Mouse (Mus musculus) kidney, embryonic 16.5 days (tissue): ENCODE measurements around the gene Faf1. TPM values are rescaled to one million over a fixed set of nuclear protein-coding genes. Genes with fewer than 3 reads are reported as not detected.

Experiments
- ATAC-seq: fragments of 200-750 bp; cut with Nextera tagmentation; 2 replicates; pipeline ENCODE4 v1.8.0; 2017; ENCODE audit warnings: moderate TSS enrichment; ENCODE audit not compliant: low FRiP score, low TSS enrichment
- H3K27ac ChIP-seq: fragments of 300-500 bp; sonication (generic); 2 replicates; pipeline ENCODE4 v1.5.1; 2014; ENCODE audit warnings: low read length
- H3K27me3 ChIP-seq: fragments of 300-500 bp; sonication (generic); 2 replicates; pipeline ENCODE4 v1.6.1; 2014; ENCODE audit warnings: low read length, control low read depth, mixed read lengths; ENCODE audit not compliant: insufficient read depth
- H3K36me3 ChIP-seq: fragments of 300-500 bp; sonication (generic); 2 replicates; pipeline ENCODE4 v1.6.1; 2014; ENCODE audit warnings: low read length, control low read depth, mixed read lengths; ENCODE audit not compliant: insufficient read depth
- H3K4me1 ChIP-seq: fragments of 300-500 bp; sonication (generic); 2 replicates; pipeline ENCODE4 v1.6.1; 2014; ENCODE audit warnings: low read length, control low read depth, mixed read lengths; ENCODE audit not compliant: insufficient read depth
- H3K4me2 ChIP-seq: fragments of 300-500 bp; sonication (generic); replicated peaks from 2 replicates; pipeline ENCODE4 v1.6.1; 2014; ENCODE audit warnings: low read depth, low read length
- H3K4me3 ChIP-seq: fragments of 300-500 bp; sonication (generic); 2 replicates; pipeline ENCODE4 v1.5.1; 2014; ENCODE audit warnings: mild to moderate bottlenecking, low read length
- H3K9ac ChIP-seq: fragments of 300-500 bp; sonication (generic); replicated peaks from 2 replicates; pipeline ENCODE4 v1.6.1; 2014; ENCODE audit warnings: low read length
- H3K9me3 ChIP-seq: fragments of 300-500 bp; sonication (generic); 2 replicates; pipeline ENCODE4 v1.6.1; 2016; ENCODE audit warnings: low read length, control low read depth
- WGBS: fragments of 180-500 bp; shearing (Covaris S2); extraction: QIAGEN DNeasy Blood & Tissue Kit; methylation state at CpG from one replicate; pipeline ENCODE4 v1.1.7; 2014; 5-methylcytosine and 5-hydroxymethylcytosine counted together
- polyA plus RNA-seq: library from polyadenylated mRNA; unstranded; fragments of >200 nt; fragmentation: Nextera tagmentation; extraction: Ambion mirVana; gene quantifications from 2 replicates; pipeline ENCODE4 v1.2.1, GENCODE M21; 2015

The Faf1 gene
- polyA plus RNA-seq, 1 experiment from 2014 or later: 17.8 TPM

DNA sequence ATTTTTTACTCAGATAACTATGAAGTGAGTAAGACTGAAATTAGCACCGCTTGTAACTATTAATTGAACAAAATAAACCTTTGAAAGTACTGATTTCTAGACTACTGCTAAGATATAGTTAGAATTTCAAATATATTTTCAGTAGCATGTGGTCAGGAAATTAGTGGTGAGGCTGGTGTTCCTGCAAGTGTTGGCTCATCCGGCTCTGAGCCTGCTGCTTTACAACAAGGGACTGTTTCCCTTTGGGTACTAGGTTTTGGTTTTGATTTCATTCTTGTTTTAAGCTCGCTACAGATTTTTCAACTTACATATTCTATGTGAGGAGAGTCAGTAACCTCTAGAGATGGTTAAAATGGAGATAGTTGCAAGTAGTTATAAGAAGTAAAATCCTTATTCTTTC is 84.1 kb downstream of the Faf1 start:
- Histone ChIP-seq H3K9ac (no peak overlapping the region), H3K9me3 (no peaks in the 10 kb centered on the region), H3K4me3 (no peak overlapping the region), H3K36me3 (no peaks in the 10 kb centered on the region), H3K4me1 (no peaks in the 10 kb centered on the region), H3K27me3 (no peaks in the 10 kb centered on the region), H3K4me2 (no peak overlapping the region), H3K27ac (no peak overlapping the region)
- 82% methylated on average over 3 of the region's 3 CpGs for WGBS
- ATAC-seq: no peak

DNA sequence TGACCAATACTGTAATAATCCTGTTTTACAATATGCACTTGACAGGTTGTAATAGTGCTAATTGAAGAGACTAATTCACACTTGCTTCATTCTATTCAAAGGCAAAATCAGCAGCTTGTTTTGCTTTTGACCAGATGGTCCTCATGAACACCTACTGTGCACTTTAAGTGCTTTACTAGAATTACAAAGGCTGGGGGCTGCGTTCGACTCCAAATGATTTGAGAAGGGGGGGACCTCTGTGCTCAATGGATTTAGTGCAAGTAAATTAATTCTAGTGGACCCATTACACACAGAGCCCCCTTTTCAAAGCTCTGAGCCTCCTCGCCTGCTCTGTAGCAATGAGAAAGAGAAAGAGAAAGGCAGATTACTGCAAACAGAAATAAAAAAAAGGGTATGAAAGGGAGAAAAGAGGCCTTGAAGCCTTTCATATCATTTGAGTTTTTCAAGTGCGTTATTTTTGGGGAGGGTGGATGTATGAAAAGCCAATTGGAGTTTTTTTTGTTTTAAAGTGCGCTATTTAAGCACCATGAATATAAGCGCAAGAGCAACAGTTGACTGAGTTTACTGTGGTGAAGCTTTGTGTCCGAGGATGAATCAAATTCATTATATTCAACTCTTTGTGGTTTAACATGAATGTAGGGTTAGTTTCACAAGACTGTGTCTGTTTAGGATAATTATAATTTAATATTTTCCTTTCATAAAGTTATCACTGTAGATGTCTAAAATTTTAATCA is 86.5 kb downstream of the Faf1 start:
- H3K4me2 ChIP-seq: no peak overlapping the region
- no peaks in the 10 kb centered on the region for H3K9me3 ChIP-seq
- no peak overlapping the region for H3K4me3 ChIP-seq
- 62% methylated on average over 7 of the region's 7 CpGs for WGBS
- no peak for ATAC-seq
- H3K27ac ChIP-seq: no peak overlapping the region
- no peak overlapping the region for H3K9ac ChIP-seq
- no peaks in the 10 kb centered on the region for H3K4me1 ChIP-seq
- H3K27me3 ChIP-seq: no peaks in the 10 kb centered on the region
- H3K36me3 ChIP-seq: no peaks in the 10 kb centered on the region

DNA sequence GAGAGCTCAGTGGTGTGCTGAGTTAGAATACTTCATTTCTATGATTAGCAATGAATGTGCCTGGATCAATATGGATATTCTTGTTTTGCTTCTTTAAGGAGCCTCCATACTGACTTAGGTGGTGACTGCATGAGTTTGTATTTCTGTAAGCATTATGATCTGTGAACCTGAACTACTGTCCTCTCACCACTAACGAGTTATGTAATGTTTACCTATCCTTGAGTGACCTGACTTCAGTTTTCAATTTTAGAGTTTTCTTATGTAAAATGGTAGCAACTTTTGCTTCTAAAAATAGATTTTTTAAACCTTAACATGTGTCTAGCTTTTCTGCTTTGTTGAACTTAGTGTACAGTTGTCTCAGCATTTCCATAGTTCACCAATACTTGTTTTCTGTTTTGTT is 92.7 kb downstream of the Faf1 start:
- no peak for ATAC-seq
- Histone ChIP-seq H3K27me3 (no peaks in the 10 kb centered on the region), H3K4me2 (no peak overlapping the region), H3K9me3 (no peaks in the 10 kb centered on the region), H3K27ac (no peak overlapping the region), H3K36me3 (no peaks in the 10 kb centered on the region), H3K4me1 (no peaks in the 10 kb centered on the region), H3K4me3 (no peak overlapping the region), H3K9ac (no peak overlapping the region)
- 64% methylated on average over 1 of the region's 1 CpGs for WGBS

DNA sequence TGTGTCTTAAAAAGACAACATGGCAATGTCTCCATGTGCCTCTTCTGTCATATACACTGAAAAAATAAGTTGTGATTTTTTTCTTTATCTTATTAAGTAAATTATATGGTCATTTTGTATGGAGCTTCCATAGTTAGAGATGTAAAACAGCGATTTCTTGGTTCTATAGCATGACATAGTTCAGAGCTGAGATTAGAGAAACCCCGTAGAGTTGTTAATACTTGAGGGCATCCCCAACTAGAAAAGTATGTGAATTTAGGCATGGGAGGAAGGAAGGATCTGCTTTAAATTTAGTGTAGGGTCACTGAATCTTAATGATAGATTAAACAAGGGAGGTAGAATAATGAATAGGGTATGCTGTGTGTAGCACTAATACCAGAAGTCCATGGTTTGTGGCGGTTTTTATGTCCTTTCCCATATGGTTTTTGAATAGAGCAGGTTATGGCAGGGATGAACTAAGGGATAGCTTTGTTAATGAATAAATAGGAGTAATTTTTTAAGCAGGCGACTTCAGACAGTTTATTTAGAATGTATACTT is 106.3 kb downstream of the Faf1 start:
- no peaks in the 10 kb centered on the region for H3K4me1 ChIP-seq
- no peak for ATAC-seq
- H3K36me3 ChIP-seq: no peaks in the 10 kb centered on the region
- no peak overlapping the region for H3K27ac ChIP-seq
- H3K4me3 ChIP-seq: no peak overlapping the region
- H3K4me2 ChIP-seq: no peak overlapping the region
- H3K9me3 ChIP-seq: no peaks in the 10 kb centered on the region
- H3K27me3 ChIP-seq: no peaks in the 10 kb centered on the region
- WGBS: 94% methylated on average over 4 of the region's 4 CpGs
- no peak overlapping the region for H3K9ac ChIP-seq

DNA sequence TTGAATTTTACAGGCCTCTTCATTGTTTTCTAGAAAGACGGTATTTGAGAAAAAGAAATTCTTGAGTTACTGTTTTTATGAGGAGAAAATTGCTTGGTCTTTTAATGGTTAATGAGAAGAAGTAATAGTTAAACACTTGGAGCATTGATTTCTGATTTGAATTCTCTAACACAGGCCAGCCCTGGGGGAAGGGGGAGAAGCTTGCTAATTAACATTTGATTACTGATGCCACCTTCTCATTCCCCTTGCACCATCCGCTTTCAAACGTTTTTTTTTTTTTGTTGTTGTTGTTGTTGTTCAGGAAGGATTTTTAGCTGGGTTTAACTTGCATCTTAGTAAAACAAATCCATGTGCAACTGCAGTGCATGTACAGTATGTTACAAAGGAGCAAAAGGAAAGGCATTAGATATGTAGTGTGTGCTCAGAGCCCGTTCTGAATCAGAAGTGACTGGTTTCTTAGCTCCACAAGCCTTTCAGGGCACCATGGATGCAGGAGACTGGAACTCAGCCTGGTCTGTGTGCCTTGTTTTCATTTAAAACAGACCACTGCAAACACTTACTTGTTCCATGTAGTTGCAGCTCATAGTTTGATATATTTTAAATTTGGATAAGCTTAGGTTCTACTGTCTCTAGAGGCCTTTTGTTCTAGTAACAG is 113.1 kb downstream of the Faf1 start:
- Histone ChIP-seq H3K9ac (no peak overlapping the region), H3K4me1 (no peaks in the 10 kb centered on the region), H3K4me3 (no peak overlapping the region), H3K36me3 (no peaks in the 10 kb centered on the region), H3K27me3 (no peaks in the 10 kb centered on the region), H3K4me2 (no peak overlapping the region), H3K27ac (no peak overlapping the region), H3K9me3 (no peaks in the 10 kb centered on the region)
- ATAC-seq: no peak
- WGBS: 57% methylated on average over 4 of the region's 4 CpGs

DNA sequence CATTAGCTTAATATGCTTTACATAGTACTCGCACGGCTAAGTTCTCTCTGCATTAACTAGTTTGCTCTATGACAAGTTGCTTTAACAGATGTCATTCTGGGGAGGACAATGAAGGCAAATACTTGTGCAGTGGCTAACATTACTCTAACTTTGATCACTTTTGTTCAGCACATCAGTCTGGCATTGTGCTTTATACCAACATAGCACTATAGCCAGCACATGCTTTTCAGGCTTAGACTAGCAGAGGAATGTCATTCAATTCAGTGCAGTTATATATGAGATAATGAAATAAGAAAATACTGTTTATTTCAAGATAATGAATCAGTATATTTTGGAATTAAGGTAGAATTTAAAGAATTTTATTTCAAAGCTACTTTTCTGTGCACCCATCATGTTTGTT is 115.9 kb downstream of the Faf1 start:
- H3K4me2 ChIP-seq: no peak overlapping the region
- H3K9me3 ChIP-seq: no peaks in the 10 kb centered on the region
- 80% methylated on average over 2 of the region's 2 CpGs for WGBS
- H3K4me3 ChIP-seq: no peak overlapping the region
- H3K27me3 ChIP-seq: no peaks in the 10 kb centered on the region
- H3K27ac ChIP-seq: no peak overlapping the region
- H3K4me1 ChIP-seq: no peaks in the 10 kb centered on the region
- no peak overlapping the region for H3K9ac ChIP-seq
- no peaks in the 10 kb centered on the region for H3K36me3 ChIP-seq
- no peak for ATAC-seq

DNA sequence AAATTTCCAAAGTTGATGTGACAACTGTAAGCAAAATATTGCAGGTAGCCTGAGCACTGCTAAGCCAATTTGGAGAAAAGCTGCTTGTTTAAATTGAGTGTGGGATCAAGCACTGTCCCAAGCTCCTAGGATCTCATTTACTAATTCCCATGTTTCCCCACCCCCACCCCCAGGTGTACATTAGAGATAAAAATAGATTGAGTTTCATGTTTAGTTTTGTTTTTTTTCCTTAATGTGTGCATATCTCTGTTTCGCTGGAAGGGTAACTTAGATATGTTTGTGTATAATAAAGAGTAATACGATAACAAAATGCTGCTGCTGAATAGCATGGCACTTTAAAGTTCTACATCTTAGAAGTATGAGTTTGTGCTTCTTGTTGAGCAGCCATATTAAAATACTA is 116.7 kb downstream of the Faf1 start:
- Histone ChIP-seq H3K4me3 (no peak overlapping the region), H3K27me3 (no peaks in the 10 kb centered on the region), H3K9ac (no peak overlapping the region), H3K4me1 (no peaks in the 10 kb centered on the region), H3K27ac (no peak overlapping the region), H3K36me3 (no peaks in the 10 kb centered on the region), H3K9me3 (no peaks in the 10 kb centered on the region), H3K4me2 (no peak overlapping the region)
- 89% methylated on average over 2 of the region's 2 CpGs for WGBS
- ATAC-seq: no peak

DNA sequence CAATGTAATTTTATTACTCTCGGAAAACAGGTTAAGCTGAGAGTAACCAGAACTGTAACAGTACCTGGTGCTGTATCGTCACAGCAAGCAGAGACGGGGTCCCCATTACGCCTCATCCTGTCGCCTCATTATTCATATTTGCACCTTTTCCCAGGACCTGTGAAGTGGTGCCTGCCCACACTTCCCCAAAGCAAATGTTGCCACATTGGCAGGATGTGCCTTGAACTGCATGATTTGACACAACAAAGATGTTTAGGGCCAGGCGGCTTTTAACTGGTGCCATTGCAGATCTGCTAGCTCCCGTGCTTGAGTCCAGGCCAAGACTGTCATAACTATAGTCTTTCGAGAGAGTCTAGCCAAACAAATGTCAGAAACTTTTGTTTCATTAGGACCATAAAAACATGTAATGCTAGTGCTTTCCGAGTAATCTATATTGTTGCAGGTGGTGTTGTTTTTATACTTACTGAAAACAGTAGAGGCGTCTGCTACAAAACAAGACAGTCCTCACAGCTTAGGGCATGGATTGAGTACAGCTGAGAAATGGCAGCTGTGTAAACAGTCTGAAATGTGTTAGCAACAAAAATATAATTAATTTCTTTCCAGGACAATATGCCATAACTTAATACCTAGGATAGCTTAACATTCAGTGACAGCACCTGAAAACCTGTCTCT is 121.3 kb downstream of the Faf1 start:
- no peak for ATAC-seq
- H3K27ac ChIP-seq: no peak overlapping the region
- H3K9ac ChIP-seq: no peak overlapping the region
- no peaks in the 10 kb centered on the region for H3K9me3 ChIP-seq
- no peak overlapping the region for H3K4me2 ChIP-seq
- 54% methylated on average over 10 of the region's 10 CpGs for WGBS
- H3K4me1 ChIP-seq: no peaks in the 10 kb centered on the region
- H3K36me3 ChIP-seq: no peaks in the 10 kb centered on the region
- H3K4me3 ChIP-seq: no peak overlapping the region
- no peaks in the 10 kb centered on the region for H3K27me3 ChIP-seq

DNA sequence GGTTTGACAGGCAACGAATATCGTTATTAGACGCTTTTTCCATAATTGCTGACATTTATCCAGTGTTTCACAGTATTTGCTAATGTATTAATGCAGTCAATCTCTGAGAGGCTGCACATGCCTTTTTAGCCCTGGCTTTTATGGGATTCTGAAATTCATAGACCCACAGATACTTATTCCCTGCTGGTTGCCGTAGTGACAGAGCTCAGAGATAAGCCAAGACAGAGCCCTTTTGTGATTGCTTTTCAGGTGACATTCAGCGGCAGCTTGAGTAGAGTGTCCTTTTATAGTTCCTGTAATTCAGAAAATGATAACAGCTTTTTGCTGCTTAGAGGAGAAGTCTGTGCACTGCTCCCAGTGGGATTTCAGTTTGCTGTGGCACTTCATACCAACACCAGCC is 130.0 kb downstream of the Faf1 start:
- H3K27me3 ChIP-seq: no peaks in the 10 kb centered on the region
- no peaks in the 10 kb centered on the region for H3K36me3 ChIP-seq
- WGBS: 79% methylated on average over 5 of the region's 5 CpGs
- no peaks in the 10 kb centered on the region for H3K9me3 ChIP-seq
- no peak overlapping the region for H3K4me3 ChIP-seq
- no peak overlapping the region for H3K4me2 ChIP-seq
- ATAC-seq: no peak
- H3K4me1 ChIP-seq: no peaks in the 10 kb centered on the region
- no peak overlapping the region for H3K27ac ChIP-seq
- H3K9ac ChIP-seq: no peak overlapping the region

DNA sequence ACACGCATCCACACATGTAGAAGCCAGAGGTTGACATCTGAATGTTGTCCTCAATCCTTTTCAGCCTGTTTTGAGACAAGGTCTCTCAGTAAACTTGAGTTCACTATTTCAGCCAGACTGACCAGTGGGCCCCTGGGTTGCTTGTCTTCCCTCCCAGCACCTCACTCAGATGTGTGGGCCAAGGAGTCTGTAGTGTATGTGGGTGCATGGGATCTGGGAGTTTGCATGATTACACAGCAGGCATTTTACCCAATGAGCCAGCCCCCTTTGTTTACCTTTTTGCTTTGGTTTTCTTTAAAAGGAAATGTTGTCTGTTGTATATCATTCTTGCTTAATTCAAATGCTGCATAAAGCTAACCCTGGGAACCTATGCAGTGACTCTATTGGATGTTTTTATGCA is 138.8 kb downstream of the Faf1 start:
- H3K27me3 ChIP-seq: no peaks in the 10 kb centered on the region
- H3K36me3 ChIP-seq: no peaks in the 10 kb centered on the region
- no peak overlapping the region for H3K4me2 ChIP-seq
- no peak overlapping the region for H3K27ac ChIP-seq
- H3K9ac ChIP-seq: no peak overlapping the region
- no peak overlapping the region for H3K4me3 ChIP-seq
- whole genome bisulfite sequencing: 85% methylated on average over 1 of the region's 1 CpGs
- ATAC-seq: no peak
- H3K4me1 ChIP-seq: no peaks in the 10 kb centered on the region
- H3K9me3 ChIP-seq: no peaks in the 10 kb centered on the region
